Mouse (Mus musculus) MEL (cell line): ENCODE measurements around the gene Edem2. TPM values are rescaled to one million over a fixed set of nuclear protein-coding genes. Genes with fewer than 3 reads are reported as not detected.
"Not testable (repeated sequence)": the region's sequence is repeated elsewhere in the genome, so short reads cannot be mapped to it uniquely, and the experiment has no call there.

ENCODE experiments used
- DNase-seq: peaks from one replicate; pipeline ENCODE4 v3.0.0; 2011; ENCODE audit warnings: low read depth, low spot score
- H3K27ac ChIP-seq: 2 replicates; pipeline ENCODE4 v1.5.1; 2012; ENCODE audit warnings: low read depth, mild to moderate bottlenecking, control low read depth, low read length, moderate library complexity; ENCODE audit not compliant: control insufficient read depth
- H3K27me3 ChIP-seq, 2 experiments: fragments of 150-350 bp in 1 of 2; sonication (generic) in 1 of 2; 2 replicates each; pipeline ENCODE4 v1.6.1; 2012; ENCODE audit warnings: low read length in 2 of 2, mild to moderate bottlenecking in 2 of 2, improper control_type of control experiment in 1 of 2, moderate library complexity in 1 of 2; ENCODE audit not compliant: insufficient read depth in 2 of 2, control insufficient read depth in 1 of 2
- H3K36me3 ChIP-seq, 2 experiments: 2 replicates each; pipeline ENCODE4 v1.6.1; 2012 to 2014; ENCODE audit warnings: low read length in 2 of 2, improper control_type of control experiment in 1 of 2, inconsistent platforms in 1 of 2, mild to moderate bottlenecking in 1 of 2; ENCODE audit not compliant: insufficient read depth in 2 of 2, control insufficient read depth in 1 of 2
- H3K4me1 ChIP-seq, 2 experiments: fragments of 150-350 bp in 1 of 2; sonication (generic) in 1 of 2; 2 replicates each; pipeline ENCODE4 v1.6.1; 2012; ENCODE audit warnings: low read length in 2 of 2, improper control_type of control experiment in 1 of 2, mild to moderate bottlenecking in 1 of 2; ENCODE audit not compliant: insufficient read depth in 2 of 2, control insufficient read depth in 1 of 2
- H3K4me3 ChIP-seq, 2 experiments: fragments of 150-350 bp in 1 of 2; sonication (generic) in 1 of 2; 2 replicates each; pipeline ENCODE4 v1.5.1; 2012; ENCODE audit warnings: low read depth in 2 of 2, low read length in 2 of 2, mild to moderate bottlenecking in 2 of 2, moderate library complexity in 2 of 2, control low read depth in 1 of 2, improper control_type of control experiment in 1 of 2; ENCODE audit not compliant: control insufficient read depth in 1 of 2, insufficient read depth in 1 of 2
- H3K79me2 ChIP-seq: 2 replicates; pipeline ENCODE4 v1.6.1; 2012; ENCODE audit warnings: mild to moderate bottlenecking, low read length, moderate library complexity; ENCODE audit not compliant: control insufficient read depth, poor library complexity, insufficient read depth
- H3K9ac ChIP-seq: 2 replicates; pipeline ENCODE4 v1.6.1; 2012; ENCODE audit warnings: low read depth, mild to moderate bottlenecking, control low read depth, low read length, moderate library complexity; ENCODE audit not compliant: control insufficient read depth, poor library complexity, severe bottlenecking
- H3K9me3 ChIP-seq: fragments of 150-350 bp; sonication (generic); replicated peaks from 2 replicates; pipeline ENCODE4 v1.6.1; 2012; ENCODE audit warnings: mild to moderate bottlenecking, low read length, improper control_type of control experiment, moderate library complexity; ENCODE audit not compliant: insufficient read depth
- BHLHE40 ChIP-seq: IDR thresholded peaks from 2 replicates; pipeline ENCODE4 v1.6.1; 2012; ENCODE audit warnings: low read depth, mild to moderate bottlenecking, inconsistent platforms, low read length, improper control_type of control experiment, borderline replicate concordance
- CHD2 ChIP-seq: IDR thresholded peaks from 2 replicates; pipeline ENCODE4 v1.6.1; 2011; ENCODE audit warnings: low read length, improper control_type of control experiment
- E2F4 ChIP-seq: IDR thresholded peaks from 2 replicates; pipeline ENCODE4 v1.6.1; 2011; ENCODE audit warnings: low read depth, low read length, improper control_type of control experiment, borderline replicate concordance
- MEF2A ChIP-seq: IDR thresholded peaks from 2 replicates; pipeline ENCODE4 v1.6.1; 2014; ENCODE audit warnings: low read depth, mild to moderate bottlenecking, inconsistent platforms, low read length, improper control_type of control experiment; ENCODE audit not compliant: poor library complexity, insufficient replicate concordance, severe bottlenecking; ENCODE audit errors: extremely low read depth
- MXI1 ChIP-seq: IDR thresholded peaks from 2 replicates; pipeline ENCODE4 v1.6.1; 2011; ENCODE audit warnings: mild to moderate bottlenecking, low read depth, low read length, improper control_type of control experiment
- MYC ChIP-seq: IDR thresholded peaks from 2 replicates; pipeline ENCODE4 v1.6.1; 2011; ENCODE audit warnings: low read depth, mild to moderate bottlenecking, low read length, improper control_type of control experiment, moderate library complexity
- NRF1 ChIP-seq: IDR thresholded peaks from 2 replicates; pipeline ENCODE4 v1.6.1; 2014; ENCODE audit warnings: low read depth, mild to moderate bottlenecking, inconsistent platforms, low read length, improper control_type of control experiment, moderate library complexity; ENCODE audit not compliant: poor library complexity, insufficient read depth, severe bottlenecking
- POLR2AphosphoS2 ChIP-seq: IDR thresholded peaks from 2 replicates; pipeline ENCODE4 v1.6.1; 2011; ENCODE audit warnings: low read length, improper control_type of control experiment
- SIN3A ChIP-seq: IDR thresholded peaks from 2 replicates; pipeline ENCODE4 v1.6.1; 2012; ENCODE audit warnings: low read length, improper control_type of control experiment, inconsistent platforms
- TBP ChIP-seq: IDR thresholded peaks from 2 replicates; pipeline ENCODE4 v1.8.0; 2011; ENCODE audit warnings: low read depth, low read length, improper control_type of control experiment
- USF1 ChIP-seq: IDR thresholded peaks from 2 replicates; pipeline ENCODE4 v1.6.1; 2014; ENCODE audit warnings: low read depth, mild to moderate bottlenecking, inconsistent platforms, low read length, improper control_type of control experiment, moderate library complexity
- USF2 ChIP-seq, 2 experiments: IDR thresholded peaks; 2 replicates each; pipeline ENCODE4 v1.6.1; 2011 to 2012; ENCODE audit warnings: improper control_type of control experiment in 2 of 2, low read length in 2 of 2, borderline replicate concordance in 1 of 2, inconsistent platforms in 1 of 2, low read depth in 1 of 2, mild to moderate bottlenecking in 1 of 2; ENCODE audit not compliant: insufficient read depth in 1 of 2
- ZC3H11A ChIP-seq: IDR thresholded peaks from 2 replicates; pipeline ENCODE4 v1.6.1; 2012; ENCODE audit warnings: low read depth, mild to moderate bottlenecking, inconsistent platforms, low read length, improper control_type of control experiment
- ZNF384 ChIP-seq: IDR thresholded peaks from 2 replicates; pipeline ENCODE4 v1.6.1; 2012; ENCODE audit warnings: low read depth, mild to moderate bottlenecking, inconsistent platforms, low read length, improper control_type of control experiment
- polyA plus RNA-seq, 2 experiments: library from polyadenylated mRNA; stranded (reverse) in 1 of 2; unstranded in 1 of 2; fragments of >175 nt in 1 of 2; fragments of >200 nt in 1 of 2; gene quantifications; 2 replicates each; pipeline versions ENCODE4 v1.2.1 to v1.2.4; 2012; ENCODE audit warnings: low replicate concordance in 2 of 2, low read depth in 1 of 2; ENCODE audit not compliant: insufficient read length in 2 of 2, insufficient read depth in 1 of 2, missing spikeins in 1 of 2
- total RNA-seq: library from RNA; depleted of rRNA; stranded (reverse); fragments of 300-350 nt; gene quantifications from 2 replicates; pipeline ENCODE4 v1.2.3, GENCODE M21; 2012

The Edem2 gene
- total and polyA plus RNA-seq, 3 experiments = 40.7 to 43.8 TPM; not detected in 1

DNA sequence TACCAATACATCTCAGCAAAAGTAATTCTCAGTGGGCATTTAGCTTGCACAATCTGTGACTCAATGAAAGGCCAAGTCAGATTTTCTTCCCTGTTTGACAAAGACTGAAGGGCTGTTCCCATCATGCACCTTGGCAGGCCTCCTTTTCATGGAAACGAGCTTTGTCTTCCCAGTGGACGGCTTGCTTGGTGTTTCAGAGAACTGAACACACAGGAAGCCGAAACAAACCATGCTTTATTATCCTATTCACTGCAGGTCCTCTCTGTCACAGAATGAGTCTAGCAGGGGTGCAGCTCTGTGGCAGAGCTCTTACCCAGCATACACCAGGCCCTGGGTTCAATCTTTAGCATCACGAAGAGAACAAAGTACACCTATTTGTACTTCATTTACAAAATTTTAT, 25.6 kb downstream of the Edem2 start:
- DNase-seq = no peak
- no peaks in the 10 kb centered on the region for H3K9me3 ChIP-seq
- no peaks in the 10 kb centered on the region; a peak in 1 of 4 replicates for H3K36me3 ChIP-seq
- no peak overlapping the region for H3K4me3 ChIP-seq
- H3K27me3 ChIP-seq = no peaks in the 10 kb centered on the region
- H3K9ac ChIP-seq = no peak overlapping the region
- no peaks in the 10 kb centered on the region for H3K4me1 ChIP-seq
- H3K79me2 ChIP-seq = no peaks in the 10 kb centered on the region
- TF ChIP-seq ZC3H11A = no peak
- no peak for TF ChIP-seq POLR2AphosphoS2
- TF ChIP-seq USF1 = no peak
- no peak for TF ChIP-seq SIN3A
- TF ChIP-seq ZNF384 = no peak
- no peak for TF ChIP-seq MYC
- TF ChIP-seq BHLHE40 = no peak
- TF ChIP-seq E2F4 = no peak
- TF ChIP-seq MEF2A = no peak
- no peak for TF ChIP-seq CHD2
- TF ChIP-seq MXI1 = no peak
- TF ChIP-seq USF2 (IDR thresholded peaks at IDR 0.05; ENCODE audit: borderline replicate concordance in 1 of 2, insufficient read depth in 1 of 2, low read depth in 1 of 2, low read length in 2 of 2) = no peak
- no peak overlapping the region for H3K27ac ChIP-seq

DNA sequence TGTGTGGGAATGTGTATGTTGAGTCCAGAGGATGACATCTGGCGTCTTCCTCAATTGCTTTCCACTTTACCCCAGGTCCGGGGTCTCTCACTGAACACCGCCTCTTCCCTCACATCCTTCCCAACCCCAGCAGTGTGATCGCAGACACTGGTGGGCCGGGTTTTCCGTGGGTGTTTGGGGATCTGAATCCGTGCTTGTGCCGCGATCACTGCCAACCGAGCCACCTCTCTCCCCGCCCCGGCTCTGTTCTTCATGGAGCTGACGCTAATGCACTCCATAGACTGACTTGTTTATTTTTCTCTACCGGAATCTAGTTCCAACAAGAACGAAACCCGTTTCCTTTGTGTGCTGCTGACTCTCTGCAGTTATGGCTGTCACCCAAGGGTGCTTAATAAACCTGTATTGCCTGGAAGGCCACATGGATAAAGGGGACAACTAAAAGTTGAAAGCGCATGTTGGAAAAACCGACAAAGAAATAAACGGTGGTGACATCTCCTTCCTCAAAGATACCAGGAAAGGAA, 27.8 kb downstream of the Edem2 start:
- H3K36me3 ChIP-seq = no peaks in the 10 kb centered on the region; a peak in 1 of 4 replicates
- H3K4me3 ChIP-seq = no peak overlapping the region
- H3K27me3 ChIP-seq = no peaks in the 10 kb centered on the region
- no peaks in the 10 kb centered on the region for H3K9me3 ChIP-seq
- peaks cover 0 to 3% of the 10 kb centered on the region in 2 experiments; a peak in 1 of 4 replicates for H3K4me1 ChIP-seq
- H3K79me2 ChIP-seq = no peaks in the 10 kb centered on the region
- no peak overlapping the region for H3K27ac ChIP-seq
- no peak for TF ChIP-seq NRF1
- TF ChIP-seq, all 39 proteins: peak for 0
- DNase-seq = no peak
- H3K9ac ChIP-seq = no peak overlapping the region

DNA sequence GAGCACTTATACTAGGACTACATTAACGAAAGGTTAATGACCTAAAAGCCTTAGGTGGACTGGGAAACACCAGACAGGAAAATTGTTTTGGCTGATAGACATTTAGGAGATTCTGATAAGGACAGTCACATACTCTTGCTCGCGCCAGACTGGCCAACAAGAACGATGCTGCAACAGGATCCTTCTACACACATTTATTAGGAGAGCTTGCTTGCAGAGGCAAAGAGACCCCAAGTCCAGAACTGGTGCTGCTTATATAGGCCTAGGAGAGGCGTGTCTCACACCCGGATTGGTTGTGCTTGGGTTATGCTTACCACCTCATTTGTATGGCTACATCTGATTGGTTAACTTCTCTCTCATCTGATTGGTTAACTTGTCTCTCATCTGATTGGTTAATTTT, 30.8 kb downstream of the Edem2 start:
- H3K79me2 ChIP-seq, H3K27me3 ChIP-seq, H3K4me1 ChIP-seq, H3K4me3 ChIP-seq, H3K36me3 ChIP-seq, H3K27ac ChIP-seq, DNase-seq, H3K9ac ChIP-seq, H3K9me3 ChIP-seq: not testable (repeated sequence)
- TF ChIP-seq TBP = peak; percentile 68
